Mouse (Mus musculus): Measurements from ENCODE around the gene Slc8a3.
A peak's percentile ranks its signal among the peaks of the same experiment; 100 is the strongest.

Slc8a3 gene

GRCm38 (mm10) chr12:81175252-81175651, 157.7 kb downstream of the Slc8a3 start:
- DNase-seq: no peak

GRCm38 (mm10) chr12:81173893-81174292, 159.1 kb downstream of the Slc8a3 start:
- no peak for DNase-seq

- DNase-seq: no peak
Measured at GRCm38 (mm10) chr12:81173011-81173410, 160.0 kb downstream of the Slc8a3 start.

GRCm38 (mm10) chr12:81170076-81170475, 162.9 kb downstream of the Slc8a3 start:
- DNase-seq: no peak

- no peak for DNase-seq
Measured at GRCm38 (mm10) chr12:81168494-81168893, 164.5 kb downstream of the Slc8a3 start.

- no peak for DNase-seq
Measured at GRCm38 (mm10) chr12:81168031-81168430, 164.9 kb downstream of the Slc8a3 start.

- no peak for DNase-seq
Measured at GRCm38 (mm10) chr12:81167142-81167541, 165.8 kb downstream of the Slc8a3 start.

GRCm38 (mm10) chr12:81166615-81167014, 166.4 kb downstream of the Slc8a3 start:
- no peak for DNase-seq

- no peak for DNase-seq
Measured at GRCm38 (mm10) chr12:81166092-81166491, 166.9 kb downstream of the Slc8a3 start.

GRCm38 (mm10) chr12:81163566-81163965, 169.4 kb downstream of the Slc8a3 start:
- no peak for DNase-seq

- DNase-seq: no peak
Measured at GRCm38 (mm10) chr12:81163131-81163530, 169.8 kb downstream of the Slc8a3 start.

- DNase-seq: no peak
Measured at GRCm38 (mm10) chr12:81161282-81161681, 171.7 kb downstream of the Slc8a3 start.

- DNase-seq: peak; percentile 8
Measured at GRCm38 (mm10) chr12:81160831-81161230, 172.1 kb downstream of the Slc8a3 start.

GRCm38 (mm10) chr12:81160425-81160824, 172.6 kb downstream of the Slc8a3 start:
- no peak for DNase-seq

- DNase-seq: no peak
Measured at GRCm38 (mm10) chr12:81159947-81160346, 173.0 kb downstream of the Slc8a3 start.

- no peak for DNase-seq
Measured at GRCm38 (mm10) chr12:81156841-81157240, 176.1 kb downstream of the Slc8a3 start.

GRCm38 (mm10) chr12:81155675-81156074, 177.3 kb downstream of the Slc8a3 start:
- DNase-seq: no peak

GRCm38 (mm10) chr12:81152082-81152481, 180.9 kb downstream of the Slc8a3 start:
- no peak for DNase-seq

- no peak for DNase-seq
Measured at GRCm38 (mm10) chr12:81150917-81151316, 182.1 kb downstream of the Slc8a3 start.

- no peak for DNase-seq
Measured at GRCm38 (mm10) chr12:81147956-81148355, 185.0 kb downstream of the Slc8a3 start.

Data from lung, postnatal 14 days (tissue).